Mouse (Mus musculus): ENCODE measurements around the gene Nobox. TPM values are rescaled to one million over a fixed set of nuclear protein-coding genes. Genes with fewer than 3 reads are reported as not detected.
A peak's percentile ranks its signal among the peaks of the same experiment; 100 is the strongest.

Gene Nobox
- polyA plus RNA-seq, 1 experiment from 2014 or later = not detected

DNA sequence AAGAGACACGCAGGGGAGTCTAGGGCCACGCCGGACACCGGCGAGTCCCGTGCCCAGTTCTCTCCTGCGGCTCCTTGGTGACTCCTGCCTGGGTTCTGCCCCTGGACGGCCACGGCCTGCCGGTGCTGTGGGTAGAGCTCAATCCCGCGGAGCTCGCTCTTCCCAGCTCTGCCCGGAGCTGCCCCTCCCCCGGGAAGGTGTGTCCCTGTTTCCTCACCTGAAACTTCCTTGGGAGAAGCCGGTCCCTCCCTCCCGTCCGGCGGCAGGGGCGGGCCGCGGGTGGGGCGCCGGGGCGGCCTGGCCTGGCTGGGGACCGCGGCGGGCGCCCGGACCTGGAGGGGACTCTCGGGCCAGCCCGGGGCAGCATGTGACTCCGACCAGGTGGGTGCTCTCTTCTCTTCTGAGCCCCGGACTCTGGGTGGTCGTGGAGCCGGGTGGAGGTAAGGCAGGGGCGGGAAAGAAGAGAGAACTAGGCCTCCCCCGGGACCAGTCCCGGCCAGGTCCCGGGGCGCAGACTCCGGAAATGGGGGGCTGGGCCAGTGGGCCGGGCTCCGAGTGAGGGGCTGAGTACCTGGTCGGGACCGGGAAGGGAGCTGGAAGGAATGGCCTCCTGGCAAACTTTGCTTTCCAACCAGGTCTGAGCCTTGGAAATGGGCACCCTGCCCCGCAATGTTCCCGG lies 43.9 kb downstream of the Nobox start, which contains the start of gene Arhgef5:
Gene Arhgef5, plus strand, starts transcription at position 220 of the 679 bp plus-strand sequence.
- Histone ChIP-seq H3K27me3 (ENCODE audit: control insufficient read depth, insufficient read depth, low read length) (no peaks in the 10 kb centered on the region), H3K36me3 (ENCODE audit: control insufficient read depth, insufficient read depth, low read length) (no peaks in the 10 kb centered on the region), H3K27ac (ENCODE audit: low read depth, low read length) (peak within 1 kb of the TSS; percentile 72), H3K4me3 (ENCODE audit: low read depth, low read length) (peak within 1 kb of the TSS; percentile 77), H3K9ac (ENCODE audit: low read depth, low read length) (peak within 1 kb of the TSS; percentile 85), H3K9me3 (replicated peaks; ENCODE audit: control insufficient read depth, low read length) (no peaks in the 10 kb centered on the region), H3K4me2 (peak within 1 kb of the TSS; percentile 94), H3K4me1 (ENCODE audit: control insufficient read depth, insufficient read depth, low read length) (no peaks in the 10 kb centered on the region)
- under 1% methylated on average over 48 of the region's 48 CpGs for WGBS (ENCODE audit: insufficient replicate concordance)
- peak; percentile 69 for ATAC-seq (replicated peaks; ENCODE audit: insufficient number of reproducible peaks, low FRiP score, low TSS enrichment)

- Histone ChIP-seq H3K4me3 (ENCODE audit: low read depth, low read length) (no peak overlapping the region), H3K9me3 (replicated peaks; ENCODE audit: control insufficient read depth, low read length) (no peaks in the 10 kb centered on the region), H3K4me2 (no peak overlapping the region), H3K36me3 (ENCODE audit: control insufficient read depth, insufficient read depth, low read length) (no peaks in the 10 kb centered on the region), H3K27ac (ENCODE audit: low read depth, low read length) (no peak overlapping the region), H3K27me3 (ENCODE audit: control insufficient read depth, insufficient read depth, low read length) (no peaks in the 10 kb centered on the region), H3K9ac (ENCODE audit: low read depth, low read length) (no peak overlapping the region), H3K4me1 (ENCODE audit: control insufficient read depth, insufficient read depth, low read length) (no peaks in the 10 kb centered on the region)
- WGBS (ENCODE audit: insufficient replicate concordance) = 58% methylated on average over 2 of the region's 2 CpGs
- no peak for ATAC-seq (replicated peaks; ENCODE audit: insufficient number of reproducible peaks, low FRiP score, low TSS enrichment)
Measured at GRCm38 (mm10) chr6:43260756-43261155, 48.6 kb downstream of the Nobox start.

GRCm38 (mm10) chr6:43254193-43254926 lies 55.0 kb downstream of the Nobox start:
- no peak overlapping the region for H3K9ac ChIP-seq (ENCODE audit: low read depth, low read length)
- no peaks in the 10 kb centered on the region for H3K36me3 ChIP-seq (ENCODE audit: control insufficient read depth, insufficient read depth, low read length)
- no peak overlapping the region for H3K4me2 ChIP-seq
- no peaks in the 10 kb centered on the region for H3K9me3 ChIP-seq (replicated peaks; ENCODE audit: control insufficient read depth, low read length)
- no peak overlapping the region for H3K27ac ChIP-seq (ENCODE audit: low read depth, low read length)
- 62% methylated on average over 7 of the region's 7 CpGs for WGBS (ENCODE audit: insufficient replicate concordance)
- H3K4me3 ChIP-seq (ENCODE audit: low read depth, low read length) = no peak overlapping the region
- no peaks in the 10 kb centered on the region for H3K27me3 ChIP-seq (ENCODE audit: control insufficient read depth, insufficient read depth, low read length)
- ATAC-seq (replicated peaks; ENCODE audit: insufficient number of reproducible peaks, low FRiP score, low TSS enrichment) = no peak
- peaks cover 5% of the 10 kb centered on the region for H3K4me1 ChIP-seq (ENCODE audit: control insufficient read depth, insufficient read depth, low read length)

Other genes starting within 250 kb of the Nobox start
- not detected in 2 replicates for gene Olfr441, start 203.2 kb downstream of the Nobox start, polyA plus RNA-seq (2014; fragmentation: Nextera tagmentation; extraction: Ambion mirVana)
- gene Olfr237-ps1, start 163.0 kb downstream of the Nobox start, polyA plus RNA-seq (2014; fragmentation: Nextera tagmentation; extraction: Ambion mirVana) = not detected in 2 replicates
- not detected in 2 replicates for gene Olfr437, start 146.3 kb downstream of the Nobox start, polyA plus RNA-seq (2014; fragmentation: Nextera tagmentation; extraction: Ambion mirVana)
- gene Olfr13, start 137.4 kb downstream of the Nobox start, polyA plus RNA-seq (2014; fragmentation: Nextera tagmentation; extraction: Ambion mirVana) = not detected in 2 replicates
- gene Olfr435, start 112.4 kb downstream of the Nobox start, polyA plus RNA-seq (2014; fragmentation: Nextera tagmentation; extraction: Ambion mirVana) = not detected in 2 replicates
- gene Olfr434, start 96.5 kb downstream of the Nobox start, polyA plus RNA-seq (2014; fragmentation: Nextera tagmentation; extraction: Ambion mirVana) = not detected in 2 replicates
- gene Olfr47, start 78.0 kb downstream of the Nobox start, polyA plus RNA-seq (2014; fragmentation: Nextera tagmentation; extraction: Ambion mirVana) = not detected in 2 replicates
- gene Arhgef5, start 44.0 kb downstream of the Nobox start, polyA plus RNA-seq (2014; fragmentation: Nextera tagmentation; extraction: Ambion mirVana) = 5.1 and 7.5 TPM in 2 replicates

All from heart, embryonic 11.5 days (tissue).